Mouse (Mus musculus) fat pad, adult 2 months (tissue): ENCODE measurements around the gene Pcp4l1.
"Not testable (repeated sequence)": the region's sequence is repeated elsewhere in the genome, so short reads cannot be mapped to it uniquely, and the experiment has no call there.

Source experiments
- DNase-seq: peaks from one replicate; pipeline ENCODE4 v3.0.0-alpha.2; 2011; ENCODE audit warnings: low read depth, low spot score; ENCODE audit errors: extremely low read depth

Pcp4l1 gene

GRCm38 (mm10) chr1:171142981-171143380 is 53.1 kb downstream of the Pcp4l1 start:
- DNase-seq = not testable (repeated sequence)

GRCm38 (mm10) chr1:171137486-171138155 is 58.4 kb downstream of the Pcp4l1 start:
- not testable (repeated sequence) for DNase-seq

- no peak for DNase-seq
Measured at GRCm38 (mm10) chr1:171135600-171135999, 60.5 kb downstream of the Pcp4l1 start.

GRCm38 (mm10) chr1:171130971-171131370 is 65.1 kb downstream of the Pcp4l1 start:
- no peak for DNase-seq

GRCm38 (mm10) chr1:171129251-171129650 is 66.8 kb downstream of the Pcp4l1 start:
- no peak for DNase-seq

- DNase-seq = no peak
Measured at GRCm38 (mm10) chr1:171124398-171124797, 71.7 kb downstream of the Pcp4l1 start.
